Mouse (Mus musculus) ES-Bruce4 (cell line): ENCODE data around the gene Dchs1. TPM values are rescaled to one million over a fixed set of nuclear protein-coding genes. Genes with fewer than 3 reads are reported as not detected.

Source experiments
- H3K27ac ChIP-seq: 2 replicates; pipeline ENCODE4 v1.5.1; 2012; ENCODE audit warnings: low read length, inconsistent platforms; ENCODE audit not compliant: insufficient read depth
- H3K27me3 ChIP-seq: 2 replicates; pipeline ENCODE4 v1.6.1; 2012; ENCODE audit warnings: mild to moderate bottlenecking, low read length, inconsistent platforms; ENCODE audit not compliant: control insufficient read depth, poor library complexity, insufficient read depth, severe bottlenecking
- H3K36me3 ChIP-seq: 2 replicates; pipeline ENCODE4 v1.6.1; 2012; ENCODE audit warnings: inconsistent platforms, mild to moderate bottlenecking, low read length, moderate library complexity; ENCODE audit not compliant: control insufficient read depth, poor library complexity, insufficient read depth, severe bottlenecking
- H3K4me1 ChIP-seq: one replicate; pipeline ENCODE4 v1.8.1; 2011; ENCODE audit warnings: low read length; ENCODE audit not compliant: control insufficient read depth, insufficient read depth
- H3K4me3 ChIP-seq: 2 replicates; pipeline ENCODE4 v1.5.1; 2011; ENCODE audit warnings: low read depth, mild to moderate bottlenecking, low read length
- H3K9ac ChIP-seq: 2 replicates; pipeline ENCODE4 v1.6.1; 2012; ENCODE audit warnings: low read depth, mild to moderate bottlenecking, inconsistent platforms; ENCODE audit not compliant: poor library complexity, severe bottlenecking
- H3K9me3 ChIP-seq: replicated peaks from 2 replicates; pipeline ENCODE4 v1.6.1; 2012; ENCODE audit warnings: mild to moderate bottlenecking, low read length, inconsistent platforms; ENCODE audit not compliant: control insufficient read depth, poor library complexity, insufficient read depth, severe bottlenecking
- CTCF ChIP-seq: IDR thresholded peaks from one replicate; pipeline ENCODE4 v1.8.1; 2011; ENCODE audit warnings: low read depth, low read length
- EP300 ChIP-seq: IDR thresholded peaks from 2 replicates; pipeline ENCODE4 v1.6.1; 2011; ENCODE audit warnings: low read depth, low read length; ENCODE audit not compliant: insufficient read depth
- POLR2A ChIP-seq: IDR thresholded peaks from one replicate; pipeline ENCODE4 v1.8.1; 2011; ENCODE audit warnings: low read length; ENCODE audit not compliant: insufficient read depth
- polyA plus RNA-seq: library from polyadenylated mRNA; stranded (reverse); fragments of >200 nt; gene quantifications from 2 replicates; pipeline ENCODE4 v1.2.4, GENCODE M21; 2011; ENCODE audit warnings: low read depth; ENCODE audit not compliant: missing spikeins, insufficient read depth, insufficient read length

Dchs1 gene
- polyA plus RNA-seq, 1 experiment = 0.37 TPM

GRCm38 (mm10) chr7:105777797-105778552 is 9.5 kb downstream of the Dchs1 start:
- TF ChIP-seq EP300 (no peak), CTCF (no peak), POLR2A (no peak)
- Histone ChIP-seq H3K36me3 (no peaks in the 10 kb centered on the region), H3K4me3 (no peak overlapping the region), H3K27me3 (no peaks in the 10 kb centered on the region), H3K9ac (no peak overlapping the region), H3K9me3 (no peaks in the 10 kb centered on the region), H3K4me1 (no peaks in the 10 kb centered on the region), H3K27ac (no peak overlapping the region)

DNA sequence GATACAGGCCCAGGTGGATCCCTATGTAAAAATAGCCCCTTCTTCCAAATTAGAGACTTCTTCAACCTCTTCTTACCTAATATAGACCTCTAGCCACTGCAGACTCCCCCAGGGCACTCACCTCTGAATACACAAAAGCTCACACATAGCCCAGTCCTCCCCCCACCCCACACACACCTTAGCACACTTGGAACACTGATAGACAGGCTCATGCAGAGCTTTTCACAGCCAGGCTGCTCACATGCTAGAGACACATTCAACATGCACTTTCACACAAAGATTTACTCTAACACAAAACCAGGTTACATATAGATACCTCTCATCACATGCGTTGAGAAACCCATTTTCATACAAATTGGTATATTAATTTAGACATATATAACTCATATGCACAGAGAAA is 10.1 kb downstream of the Dchs1 start:
- Histone ChIP-seq H3K27ac (no peak overlapping the region), H3K9me3 (no peaks in the 10 kb centered on the region), H3K4me3 (no peak overlapping the region), H3K36me3 (no peaks in the 10 kb centered on the region), H3K9ac (no peak overlapping the region), H3K27me3 (no peaks in the 10 kb centered on the region), H3K4me1 (no peaks in the 10 kb centered on the region)
- TF ChIP-seq EP300 = no peak
- TF ChIP-seq POLR2A = no peak
- no peak for TF ChIP-seq CTCF

DNA sequence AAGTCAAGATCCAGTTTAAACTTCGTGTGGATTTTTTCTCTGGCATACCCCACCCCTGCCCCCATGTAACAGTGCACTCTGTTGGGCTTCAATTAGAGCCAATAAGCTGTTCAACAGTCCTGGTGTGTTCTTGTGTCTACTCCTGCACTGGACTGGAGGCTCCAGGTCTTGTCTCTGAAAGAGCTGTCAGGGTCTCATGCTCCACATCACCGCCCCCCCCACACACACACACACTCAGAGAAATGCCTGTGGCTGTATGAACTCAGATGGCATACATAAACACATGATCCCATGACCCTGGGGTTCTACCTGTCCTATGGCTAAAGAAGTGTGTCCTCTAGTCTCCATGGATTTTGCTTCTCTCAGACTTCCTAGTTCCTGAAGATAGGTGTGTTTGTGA is 11.4 kb downstream of the Dchs1 start:
- no peaks in the 10 kb centered on the region for H3K4me1 ChIP-seq
- no peak overlapping the region for H3K4me3 ChIP-seq
- H3K36me3 ChIP-seq = no peaks in the 10 kb centered on the region
- H3K27me3 ChIP-seq = no peaks in the 10 kb centered on the region
- no peak for TF ChIP-seq POLR2A
- TF ChIP-seq EP300 = no peak
- TF ChIP-seq CTCF = no peak
- no peak overlapping the region for H3K9ac ChIP-seq
- H3K9me3 ChIP-seq = no peaks in the 10 kb centered on the region
- H3K27ac ChIP-seq = no peak overlapping the region

- TF ChIP-seq EP300 (no peak), POLR2A (no peak), CTCF (no peak)
- no peak overlapping the region for H3K9ac ChIP-seq
- H3K4me3 ChIP-seq = no peak overlapping the region
- no peaks in the 10 kb centered on the region for H3K4me1 ChIP-seq
- no peaks in the 10 kb centered on the region for H3K9me3 ChIP-seq
- H3K27ac ChIP-seq = no peak overlapping the region
- H3K27me3 ChIP-seq = no peaks in the 10 kb centered on the region
- H3K36me3 ChIP-seq = no peaks in the 10 kb centered on the region
Observed at GRCm38 (mm10) chr7:105774661-105775060, 12.8 kb downstream of the Dchs1 start.

DNA sequence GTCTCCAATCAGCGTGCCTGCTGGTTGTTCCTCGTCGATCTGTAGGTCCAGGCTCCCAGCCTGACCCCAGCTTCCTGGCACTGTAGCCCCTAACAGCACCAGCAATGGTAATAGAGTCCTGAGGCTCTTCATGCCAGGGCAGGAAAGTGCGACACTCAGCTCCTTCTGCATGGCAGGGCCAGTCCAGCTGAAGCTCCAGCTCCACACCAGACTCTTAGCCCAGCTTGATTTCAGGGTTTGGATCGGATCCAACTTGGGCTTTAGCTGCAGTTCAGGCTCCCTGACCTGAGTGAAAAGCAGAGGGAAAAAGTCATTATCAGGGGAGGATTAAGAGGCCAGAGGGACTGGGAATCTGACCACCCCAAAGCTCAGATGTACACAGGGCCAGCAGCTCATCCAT is 14.4 kb downstream of the Dchs1 start:
- H3K9ac ChIP-seq = no peak overlapping the region
- H3K4me3 ChIP-seq = no peak overlapping the region
- H3K4me1 ChIP-seq = no peaks in the 10 kb centered on the region
- no peaks in the 10 kb centered on the region for H3K9me3 ChIP-seq
- H3K27ac ChIP-seq = no peak overlapping the region
- no peaks in the 10 kb centered on the region for H3K27me3 ChIP-seq
- no peak for TF ChIP-seq POLR2A
- TF ChIP-seq EP300 = no peak
- no peak for TF ChIP-seq CTCF
- no peaks in the 10 kb centered on the region for H3K36me3 ChIP-seq

- no peak overlapping the region for H3K27ac ChIP-seq
- no peaks in the 10 kb centered on the region for H3K27me3 ChIP-seq
- H3K9me3 ChIP-seq = no peaks in the 10 kb centered on the region
- TF ChIP-seq CTCF (no peak), POLR2A (no peak)
- no peaks in the 10 kb centered on the region for H3K4me1 ChIP-seq
- no peak overlapping the region for H3K4me3 ChIP-seq
- H3K36me3 ChIP-seq = no peaks in the 10 kb centered on the region
- H3K9ac ChIP-seq = no peak overlapping the region
Observed at GRCm38 (mm10) chr7:105772331-105772730, 15.1 kb downstream of the Dchs1 start.
